Mouse (Mus musculus): ENCODE data around the gene Adgrl1. TPM values are rescaled to one million over a fixed set of nuclear protein-coding genes. Genes with fewer than 3 reads are reported as not detected.

Adgrl1 gene
- polyA plus RNA-seq, 1 experiment from 2014 or later, result 8.3 TPM

DNA sequence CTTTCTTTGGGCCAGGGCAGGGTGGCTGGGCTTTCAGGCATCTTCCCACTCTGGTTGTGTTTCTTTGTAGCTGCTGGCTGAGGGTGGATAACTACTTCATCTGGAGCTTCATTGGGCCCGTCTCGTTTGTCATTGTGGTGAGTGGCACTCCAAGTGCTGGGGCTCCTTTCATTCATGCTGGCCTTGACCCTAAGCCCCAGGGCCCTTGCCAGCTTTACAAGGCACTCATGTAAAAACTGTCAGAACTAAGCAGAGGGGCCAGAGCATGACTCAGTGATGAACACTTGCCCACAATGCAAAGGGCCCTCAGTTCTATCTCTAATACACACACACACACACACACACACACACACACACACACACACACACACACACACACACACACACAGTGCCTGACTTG, 35.1 kb downstream of the Adgrl1 start:
- Histone ChIP-seq H3K9ac (ENCODE audit: low read length) (no peak overlapping the region), H3K9me3 (replicated peaks; ENCODE audit: control insufficient read depth, low read length) (no peaks in the 10 kb centered on the region), H3K27ac (ENCODE audit: low read length) (no peak overlapping the region), H3K4me3 (ENCODE audit: low read length) (no peak overlapping the region), H3K4me2 (ENCODE audit: low read depth, low read length) (no peak overlapping the region), H3K4me1 (ENCODE audit: control insufficient read depth, insufficient read depth, low read length) (no peaks in the 10 kb centered on the region), H3K27me3 (ENCODE audit: control insufficient read depth, insufficient read depth, low read length) (no peaks in the 10 kb centered on the region), H3K36me3 (ENCODE audit: control insufficient read depth, insufficient read depth) (peaks cover 32% of the 10 kb centered on the region)
- ATAC-seq (replicated peaks; ENCODE audit: extremely low read depth, insufficient read depth, low FRiP score), result no peak
- 83% methylated on average over 2 of the region's 2 CpGs for whole genome bisulfite sequencing

DNA sequence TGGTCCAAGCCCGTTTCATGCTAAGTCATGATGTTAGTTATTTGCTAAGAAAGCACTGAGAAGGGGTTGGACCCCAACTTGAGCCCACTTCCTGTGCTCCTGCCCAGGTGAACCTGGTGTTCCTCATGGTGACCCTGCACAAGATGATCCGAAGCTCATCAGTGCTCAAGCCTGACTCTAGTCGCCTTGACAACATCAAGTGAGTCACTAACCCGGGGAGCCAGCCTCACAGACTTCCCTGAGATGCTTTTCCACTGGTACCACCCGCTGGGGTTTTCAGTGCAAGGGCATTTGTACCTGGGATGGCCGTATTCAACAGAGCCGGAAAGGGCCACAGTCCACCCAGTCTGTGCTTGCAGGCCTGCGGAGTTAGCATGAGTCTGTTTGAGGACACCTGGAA, 35.5 kb downstream of the Adgrl1 start:
- H3K27ac ChIP-seq (ENCODE audit: low read length), result no peak overlapping the region
- H3K9ac ChIP-seq (ENCODE audit: low read length), result no peak overlapping the region
- H3K4me2 ChIP-seq (ENCODE audit: low read depth, low read length), result no peak overlapping the region
- WGBS, result 88% methylated on average over 8 of the region's 8 CpGs
- H3K27me3 ChIP-seq (ENCODE audit: control insufficient read depth, insufficient read depth, low read length), result no peaks in the 10 kb centered on the region
- H3K9me3 ChIP-seq (replicated peaks; ENCODE audit: control insufficient read depth, low read length), result no peaks in the 10 kb centered on the region
- H3K4me3 ChIP-seq (ENCODE audit: low read length), result no peak overlapping the region
- H3K36me3 ChIP-seq (ENCODE audit: control insufficient read depth, insufficient read depth), result peaks cover 31% of the 10 kb centered on the region
- no peaks in the 10 kb centered on the region for H3K4me1 ChIP-seq (ENCODE audit: control insufficient read depth, insufficient read depth, low read length)
- ATAC-seq (replicated peaks; ENCODE audit: extremely low read depth, insufficient read depth, low FRiP score), result no peak

DNA sequence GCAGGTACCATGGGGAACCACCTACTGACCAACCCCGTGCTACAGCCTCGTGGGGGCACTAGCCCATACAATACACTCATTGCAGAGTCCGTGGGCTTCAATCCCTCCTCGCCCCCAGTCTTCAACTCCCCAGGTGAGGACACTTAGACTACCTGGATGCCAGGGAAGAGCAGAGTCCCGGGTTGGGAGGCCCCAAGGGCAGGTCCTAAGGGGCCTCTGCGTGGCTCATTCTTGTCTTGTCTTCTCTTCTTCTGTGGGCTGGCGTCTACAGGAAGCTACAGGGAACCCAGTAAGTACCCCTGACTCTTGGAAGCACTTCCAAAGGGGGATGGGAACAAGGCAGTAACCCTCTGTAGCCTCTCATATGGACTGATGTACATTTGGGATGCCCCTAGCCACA, 37.7 kb downstream of the Adgrl1 start:
- no peak for ATAC-seq (replicated peaks; ENCODE audit: extremely low read depth, insufficient read depth, low FRiP score)
- Histone ChIP-seq H3K9me3 (replicated peaks; ENCODE audit: control insufficient read depth, low read length) (no peaks in the 10 kb centered on the region), H3K36me3 (ENCODE audit: control insufficient read depth, insufficient read depth) (peaks cover 20% of the 10 kb centered on the region), H3K9ac (ENCODE audit: low read length) (no peak overlapping the region), H3K4me1 (ENCODE audit: control insufficient read depth, insufficient read depth, low read length) (no peaks in the 10 kb centered on the region), H3K4me2 (ENCODE audit: low read depth, low read length) (no peak overlapping the region), H3K4me3 (ENCODE audit: low read length) (no peak overlapping the region), H3K27me3 (ENCODE audit: control insufficient read depth, insufficient read depth, low read length) (no peaks in the 10 kb centered on the region), H3K27ac (ENCODE audit: low read length) (no peak overlapping the region)
- WGBS, result 88% methylated on average over 7 of the region's 7 CpGs

DNA sequence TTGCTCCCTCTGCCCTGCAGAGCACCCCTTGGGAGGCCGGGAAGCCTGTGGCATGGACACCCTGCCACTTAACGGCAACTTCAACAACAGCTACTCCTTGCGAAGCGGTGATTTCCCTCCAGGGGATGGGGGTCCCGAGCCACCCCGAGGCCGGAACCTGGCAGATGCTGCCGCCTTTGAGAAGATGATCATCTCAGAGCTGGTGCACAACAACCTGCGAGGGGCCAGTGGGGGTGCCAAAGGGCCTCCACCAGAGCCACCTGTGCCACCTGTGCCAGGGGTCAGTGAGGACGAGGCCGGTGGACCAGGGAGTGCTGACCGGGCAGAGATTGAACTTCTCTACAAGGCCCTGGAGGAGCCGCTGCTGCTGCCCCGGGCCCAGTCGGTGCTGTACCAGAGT, 38.4 kb downstream of the Adgrl1 start:
- Histone ChIP-seq H3K4me3 (ENCODE audit: low read length) (no peak overlapping the region), H3K27me3 (ENCODE audit: control insufficient read depth, insufficient read depth, low read length) (no peaks in the 10 kb centered on the region), H3K9me3 (replicated peaks; ENCODE audit: control insufficient read depth, low read length) (no peaks in the 10 kb centered on the region), H3K9ac (ENCODE audit: low read length) (no peak overlapping the region), H3K4me2 (ENCODE audit: low read depth, low read length) (no peak overlapping the region), H3K4me1 (ENCODE audit: control insufficient read depth, insufficient read depth, low read length) (no peaks in the 10 kb centered on the region), H3K36me3 (ENCODE audit: control insufficient read depth, insufficient read depth) (peaks cover 20% of the 10 kb centered on the region), H3K27ac (ENCODE audit: low read length) (no peak overlapping the region)
- ATAC-seq (replicated peaks; ENCODE audit: extremely low read depth, insufficient read depth, low FRiP score), result no peak
- WGBS, result 93% methylated on average over 15 of the region's 15 CpGs

DNA sequence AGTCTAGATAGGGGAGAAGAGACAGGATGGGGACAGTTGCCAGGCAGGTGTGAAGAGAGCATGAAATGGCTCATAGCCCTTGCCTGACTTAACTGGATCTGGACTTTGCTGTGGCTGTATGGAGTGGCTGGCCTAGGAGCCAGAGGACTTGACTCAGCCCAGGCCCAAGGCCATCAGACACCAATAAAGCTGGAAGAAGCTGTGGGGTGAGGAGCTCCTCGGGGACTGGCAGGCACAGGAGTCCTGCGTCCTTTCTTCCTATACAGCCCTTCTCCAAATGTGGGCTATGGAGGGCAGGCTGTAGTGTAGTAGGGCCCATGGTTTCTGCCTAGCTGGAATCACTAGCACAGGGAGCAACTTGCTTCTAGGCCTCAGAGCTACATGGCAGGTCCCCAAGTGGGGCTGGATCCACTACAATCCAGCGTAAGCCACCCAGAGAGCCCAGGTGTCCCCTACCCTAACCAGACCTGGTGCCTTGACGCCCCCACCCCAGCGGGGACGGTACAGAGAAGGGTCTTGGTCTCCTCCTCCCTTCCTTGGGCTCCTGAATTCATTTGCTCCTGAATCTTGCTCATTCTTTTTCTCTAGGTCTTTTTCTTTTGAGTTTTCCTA, 41.3 kb downstream of the Adgrl1 start:
- Histone ChIP-seq H3K36me3 (ENCODE audit: control insufficient read depth, insufficient read depth) (peaks cover 4% of the 10 kb centered on the region; the same call in 1 of the 2 replicates), H3K9ac (ENCODE audit: low read length) (no peak overlapping the region), H3K27ac (ENCODE audit: low read length) (no peak overlapping the region), H3K27me3 (ENCODE audit: control insufficient read depth, insufficient read depth, low read length) (no peaks in the 10 kb centered on the region), H3K4me2 (ENCODE audit: low read depth, low read length) (no peak overlapping the region), H3K9me3 (replicated peaks; ENCODE audit: control insufficient read depth, low read length) (no peaks in the 10 kb centered on the region), H3K4me1 (ENCODE audit: control insufficient read depth, insufficient read depth, low read length) (no peaks in the 10 kb centered on the region), H3K4me3 (ENCODE audit: low read length) (no peak overlapping the region)
- ATAC-seq (replicated peaks; ENCODE audit: extremely low read depth, insufficient read depth, low FRiP score), result no peak
- 72% methylated on average over 6 of the region's 6 CpGs for WGBS

DNA sequence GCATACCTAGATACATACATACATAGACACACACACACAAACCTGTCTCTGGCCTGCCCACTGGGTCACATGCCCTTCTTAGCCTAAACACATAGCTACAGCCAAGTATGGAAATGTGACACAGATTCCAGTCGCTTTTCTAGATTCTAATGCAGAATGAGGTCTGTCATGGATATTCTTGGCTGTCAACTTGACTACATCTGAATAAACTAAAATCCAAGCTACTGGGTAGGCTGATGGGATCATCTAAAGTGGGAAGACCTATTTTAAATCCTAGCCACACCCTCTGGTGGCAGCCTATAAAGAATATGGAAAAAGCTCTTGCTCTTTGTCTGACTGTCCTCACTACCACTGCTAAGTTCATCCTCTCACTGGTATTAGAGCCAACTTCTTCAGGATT, 42.5 kb downstream of the Adgrl1 start:
- Histone ChIP-seq H3K36me3 (ENCODE audit: control insufficient read depth, insufficient read depth) (peaks cover 4% of the 10 kb centered on the region; the same call in 1 of the 2 replicates), H3K27me3 (ENCODE audit: control insufficient read depth, insufficient read depth, low read length) (no peaks in the 10 kb centered on the region), H3K4me1 (ENCODE audit: control insufficient read depth, insufficient read depth, low read length) (no peaks in the 10 kb centered on the region), H3K4me2 (ENCODE audit: low read depth, low read length) (no peak overlapping the region), H3K9me3 (replicated peaks; ENCODE audit: control insufficient read depth, low read length) (no peaks in the 10 kb centered on the region), H3K27ac (ENCODE audit: low read length) (no peak overlapping the region), H3K4me3 (ENCODE audit: low read length) (no peak overlapping the region), H3K9ac (ENCODE audit: low read length) (no peak overlapping the region)
- 70% methylated on average over 1 of the region's 1 CpGs for WGBS
- ATAC-seq (replicated peaks; ENCODE audit: extremely low read depth, insufficient read depth, low FRiP score), result no peak

DNA sequence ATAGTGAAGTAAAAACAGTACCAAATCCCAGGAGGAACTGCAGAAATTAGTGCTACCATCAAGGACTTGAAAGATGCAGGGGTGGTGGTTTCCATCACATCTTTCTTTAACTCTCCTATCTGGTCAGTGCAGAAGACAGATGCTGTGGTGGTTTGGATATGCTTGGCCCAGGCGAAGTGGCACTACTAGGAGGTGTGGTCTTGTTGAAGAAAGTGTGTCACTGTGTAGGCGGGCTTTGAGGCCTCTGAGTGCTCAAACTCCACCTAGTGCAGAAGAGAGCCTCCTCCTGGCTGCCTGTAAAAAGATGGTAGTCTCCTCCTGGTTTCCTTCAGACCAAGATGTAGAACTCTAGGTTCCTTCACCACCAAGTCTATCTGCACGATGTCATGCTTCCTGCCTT, 45.6 kb downstream of the Adgrl1 start:
- no peaks in the 10 kb centered on the region for H3K9me3 ChIP-seq (replicated peaks; ENCODE audit: control insufficient read depth, low read length)
- no peak overlapping the region for H3K4me2 ChIP-seq (ENCODE audit: low read depth, low read length)
- no peak overlapping the region for H3K4me3 ChIP-seq (ENCODE audit: low read length)
- no peaks in the 10 kb centered on the region for H3K4me1 ChIP-seq (ENCODE audit: control insufficient read depth, insufficient read depth, low read length)
- H3K27ac ChIP-seq (ENCODE audit: low read length), result no peak overlapping the region
- H3K9ac ChIP-seq (ENCODE audit: low read length), result no peak overlapping the region
- no peaks in the 10 kb centered on the region for H3K27me3 ChIP-seq (ENCODE audit: control insufficient read depth, insufficient read depth, low read length)
- ATAC-seq (replicated peaks; ENCODE audit: extremely low read depth, insufficient read depth, low FRiP score), result no peak
- no peaks in the 10 kb centered on the region for H3K36me3 ChIP-seq (ENCODE audit: control insufficient read depth, insufficient read depth)
- WGBS, result 52% methylated on average over 3 of the region's 3 CpGs

DNA sequence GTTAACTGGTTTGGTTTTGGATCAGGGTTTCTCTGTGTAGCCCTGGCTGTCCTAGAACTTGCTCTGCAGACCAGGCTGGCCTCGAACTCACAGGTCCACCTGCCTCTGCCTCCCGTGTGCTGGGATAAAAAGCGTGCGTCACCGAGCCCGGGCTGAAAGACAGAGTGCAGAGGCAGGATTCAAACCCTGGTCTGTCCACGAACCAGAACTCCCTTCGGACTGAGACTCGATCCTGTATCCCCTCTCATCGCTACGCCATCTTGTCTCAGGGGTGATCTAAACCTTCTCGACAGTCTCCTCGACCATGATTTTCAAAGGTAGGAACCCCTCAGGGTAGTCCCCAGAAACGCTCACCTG, 54.8 kb downstream of the Adgrl1 start:
- H3K9me3 ChIP-seq (replicated peaks; ENCODE audit: control insufficient read depth, low read length), result no peaks in the 10 kb centered on the region
- H3K27ac ChIP-seq (ENCODE audit: low read length), result peak overlapping the region; percentile 31
- no peak for ATAC-seq (replicated peaks; ENCODE audit: extremely low read depth, insufficient read depth, low FRiP score)
- no peaks in the 10 kb centered on the region for H3K27me3 ChIP-seq (ENCODE audit: control insufficient read depth, insufficient read depth, low read length)
- no peaks in the 10 kb centered on the region for H3K36me3 ChIP-seq (ENCODE audit: control insufficient read depth, insufficient read depth)
- H3K4me2 ChIP-seq (ENCODE audit: low read depth, low read length), result peak overlapping the region; percentile 78
- WGBS, result 1% methylated on average over 14 of the region's 14 CpGs
- peak overlapping the region; percentile 74 for H3K4me3 ChIP-seq (ENCODE audit: low read length)
- peak overlapping the region; percentile 78 for H3K9ac ChIP-seq (ENCODE audit: low read length)
- H3K4me1 ChIP-seq (ENCODE audit: control insufficient read depth, insufficient read depth, low read length), result peaks cover 13% of the 10 kb centered on the region

DNA sequence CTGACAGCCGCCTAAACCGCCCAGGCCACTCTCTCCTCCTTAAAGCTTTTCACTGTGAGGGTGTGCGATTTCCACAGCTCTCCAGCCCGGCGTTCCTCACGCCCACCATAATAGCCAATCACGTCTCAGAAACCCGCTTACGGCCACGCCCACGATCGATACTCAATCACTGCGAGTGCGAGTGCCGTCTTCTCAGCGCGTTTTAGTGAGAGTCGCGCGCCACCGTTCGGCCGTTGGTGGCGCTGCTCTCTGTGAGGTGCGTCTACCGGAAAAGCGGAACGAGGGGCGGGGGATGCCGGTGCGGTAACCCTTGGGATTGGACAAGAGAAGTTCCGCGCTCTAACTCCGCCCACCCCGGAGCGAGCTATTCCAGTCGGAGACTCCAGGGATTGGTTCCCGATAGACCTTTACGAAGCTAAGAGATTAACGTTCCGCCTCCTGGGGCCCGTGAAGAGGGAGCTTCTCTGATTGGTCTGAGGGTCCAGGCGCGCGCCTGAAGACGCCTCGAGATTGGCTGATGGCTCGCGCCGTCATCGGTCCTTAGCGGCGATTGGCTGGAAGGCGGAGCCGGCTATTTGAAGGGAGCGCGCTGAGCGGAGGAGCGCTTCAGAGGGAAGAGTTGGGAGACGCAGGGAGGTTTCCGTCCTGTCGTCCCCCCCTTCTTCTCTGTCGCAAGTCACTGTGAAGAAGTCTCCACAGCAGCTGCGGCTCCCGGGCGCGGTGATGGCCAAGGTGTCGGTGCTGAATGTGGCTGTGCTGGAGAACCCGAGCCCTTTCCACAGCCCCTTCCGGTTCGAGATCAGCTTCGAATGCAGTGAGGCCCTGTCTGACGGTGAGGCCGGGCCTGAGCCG, 55.4 kb downstream of the Adgrl1 start, which contains the start of the genes Gm10644 and Asf1b:
Gene Gm10644 (minus strand): TSS at position 100 of the 852 bp plus-strand sequence.
Gene Asf1b (plus strand): TSS at position 402 of the 852 bp plus-strand sequence.
- Histone ChIP-seq H3K36me3 (ENCODE audit: control insufficient read depth, insufficient read depth) (no peaks in the 10 kb centered on the region), H3K9ac (ENCODE audit: low read length) (peak within 1 kb of the TSS; percentile 78), H3K27me3 (ENCODE audit: control insufficient read depth, insufficient read depth, low read length) (no peaks in the 10 kb centered on the region), H3K27ac (ENCODE audit: low read length) (peak within 1 kb of the TSS; percentile 31), H3K4me2 (ENCODE audit: low read depth, low read length) (peak within 1 kb of the TSS; percentile 84), H3K9me3 (replicated peaks; ENCODE audit: control insufficient read depth, low read length) (no peaks in the 10 kb centered on the region), H3K4me3 (ENCODE audit: low read length) (peak within 1 kb of the TSS; percentile 74), H3K4me1 (ENCODE audit: control insufficient read depth, insufficient read depth, low read length) (peaks cover 13% of the 10 kb centered on the region)
- under 1% methylated on average over 75 of the region's 75 CpGs for WGBS
- peak; percentile 99 for ATAC-seq (replicated peaks; ENCODE audit: extremely low read depth, insufficient read depth, low FRiP score)

Data from heart, embryonic 16.5 days (tissue).